Mouse (Mus musculus): ENCODE results near the gene Tnrc18. TPM values are rescaled to one million over a fixed set of nuclear protein-coding genes. Genes with fewer than 3 reads are reported as not detected.
"Not testable (repeated sequence)": the region's sequence is repeated elsewhere in the genome, so short reads cannot be mapped to it uniquely, and the experiment has no call there.

Gene Tnrc18
- polyA plus RNA-seq, 1 experiment from 2014 or later: 32.3 TPM

- H3K36me3 ChIP-seq: no peaks in the 10 kb centered on the region
- no peaks in the 10 kb centered on the region for H3K27me3 ChIP-seq
- H3K4me3 ChIP-seq: no peak overlapping the region
- H3K9me3 ChIP-seq: no peaks in the 10 kb centered on the region
- H3K4me1 ChIP-seq: peaks cover 14% of the 10 kb centered on the region; the same call in 1 of the 2 replicates
- H3K27ac ChIP-seq: no peak overlapping the region
- no peak overlapping the region for H3K9ac ChIP-seq
- H3K4me2 ChIP-seq: no peak overlapping the region
- no peak for ATAC-seq (ENCODE audit: borderline replicate concordance, extremely low read depth, low FRiP score, low TSS enrichment)
- WGBS: 33% methylated on average over 7 of the region's 7 CpGs
Measured at GRCm38 (mm10) chr5:142842137-142842642, 24.7 kb upstream of the Tnrc18 start.

DNA sequence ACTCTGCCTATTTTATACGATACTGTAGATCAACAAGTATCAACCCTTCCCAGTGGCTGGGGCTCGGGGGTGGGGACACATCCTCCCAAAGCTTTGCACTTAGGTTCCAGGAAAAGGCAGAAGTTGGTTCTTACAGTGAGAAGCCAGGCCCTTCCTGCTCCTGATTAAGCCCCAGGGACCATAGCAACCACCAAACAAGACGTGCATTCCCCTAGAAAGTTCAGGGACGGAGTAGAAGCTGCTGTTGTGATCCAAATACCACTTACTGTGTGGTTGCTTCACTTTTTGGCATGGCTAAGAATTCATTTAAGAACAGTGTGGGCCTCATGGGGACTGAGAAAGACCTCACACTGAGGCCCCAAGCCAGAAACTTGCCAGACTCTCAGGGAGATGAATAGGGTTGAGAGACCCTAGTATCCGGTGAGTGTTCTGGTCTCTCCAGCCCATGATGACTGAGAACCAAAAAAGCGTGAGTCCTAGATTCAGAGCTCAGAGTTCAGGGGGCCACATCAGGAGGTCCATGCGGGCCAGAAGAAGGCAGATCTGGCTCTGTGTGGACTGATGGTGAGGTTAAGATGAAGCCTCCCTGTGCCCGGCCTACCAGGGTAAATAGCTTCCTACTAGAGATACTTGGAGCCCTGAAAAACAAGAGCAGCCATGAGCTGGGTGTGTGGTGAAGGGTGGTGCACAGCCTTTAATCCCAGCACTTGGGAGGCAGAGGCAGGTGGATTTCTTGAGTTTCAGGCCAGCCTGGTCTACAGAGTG lies 24.1 kb upstream of the Tnrc18 start:
- H3K27ac ChIP-seq: peak overlapping the region; percentile 37
- ATAC-seq (ENCODE audit: borderline replicate concordance, extremely low read depth, low FRiP score, low TSS enrichment): peak; percentile 58
- no peaks in the 10 kb centered on the region for H3K9me3 ChIP-seq
- H3K36me3 ChIP-seq: no peaks in the 10 kb centered on the region
- H3K9ac ChIP-seq: no peak overlapping the region
- 58% methylated on average over 8 of the region's 8 CpGs for WGBS
- H3K4me1 ChIP-seq: peaks cover 14% of the 10 kb centered on the region; the same call in 1 of the 2 replicates
- H3K4me3 ChIP-seq: no peak overlapping the region
- H3K4me2 ChIP-seq: no peak overlapping the region
- no peaks in the 10 kb centered on the region for H3K27me3 ChIP-seq

- not testable (repeated sequence) for H3K9me3 ChIP-seq; H3K4me3 ChIP-seq; H3K36me3 ChIP-seq; H3K27ac ChIP-seq; H3K27me3 ChIP-seq; H3K9ac ChIP-seq; H3K4me2 ChIP-seq; ATAC-seq (ENCODE audit: borderline replicate concordance, extremely low read depth, low FRiP score, low TSS enrichment)
- 85% methylated on average over 2 of the region's 2 CpGs for WGBS
- H3K4me1 ChIP-seq: peaks cover 14% of the 10 kb centered on the region; the same call in 1 of the 2 replicates
Measured at GRCm38 (mm10) chr5:142837427-142837826, 20.0 kb upstream of the Tnrc18 start.

GRCm38 (mm10) chr5:142836891-142837290 lies 19.4 kb upstream of the Tnrc18 start:
- no peak for ATAC-seq (ENCODE audit: borderline replicate concordance, extremely low read depth, low FRiP score, low TSS enrichment)
- Histone ChIP-seq H3K4me2 (no peak overlapping the region), H3K9ac (no peak overlapping the region), H3K27ac (no peak overlapping the region), H3K36me3 (no peaks in the 10 kb centered on the region), H3K27me3 (no peaks in the 10 kb centered on the region), H3K9me3 (no peaks in the 10 kb centered on the region), H3K4me1 (peaks cover 12% of the 10 kb centered on the region; the same call in 1 of the 2 replicates), H3K4me3 (no peak overlapping the region)
- 41% methylated on average over 6 of the region's 6 CpGs for WGBS

DNA sequence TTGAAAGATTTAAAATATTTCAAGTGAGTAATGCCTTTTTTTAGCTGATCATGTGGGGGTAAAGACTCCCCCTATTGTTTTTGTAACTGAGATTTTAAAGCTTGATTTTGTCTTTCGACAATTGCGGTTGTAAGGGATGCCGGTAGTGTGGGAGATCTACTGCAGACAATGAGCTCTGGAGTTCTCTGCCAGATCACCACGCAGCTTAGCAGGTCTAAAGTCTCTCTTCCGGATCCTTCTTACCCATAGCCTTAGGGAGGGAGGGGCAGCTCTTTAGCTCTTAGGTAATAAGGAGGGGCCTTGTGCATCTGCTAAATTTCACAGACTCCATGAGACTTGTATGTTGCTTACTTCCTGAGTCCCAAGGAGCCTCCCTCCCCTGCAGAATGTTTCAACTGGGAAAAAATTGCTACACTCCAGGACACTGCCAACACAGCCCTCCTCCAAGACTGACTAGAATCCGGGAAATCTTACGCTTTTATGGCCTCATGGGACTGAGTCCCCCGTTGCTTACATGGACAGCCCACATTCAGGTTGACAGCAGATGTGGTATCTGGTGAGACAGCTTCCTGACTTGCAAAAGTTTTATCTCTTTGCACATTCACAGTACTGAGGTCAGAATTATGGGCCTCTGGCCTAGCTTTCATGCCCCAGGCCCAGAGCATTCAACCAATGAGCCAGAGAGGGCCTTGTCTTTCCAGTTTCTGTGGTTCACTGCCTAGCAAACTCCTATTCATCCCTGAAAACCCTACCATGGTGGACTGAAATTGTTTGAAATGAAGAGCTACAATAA lies 16.4 kb upstream of the Tnrc18 start:
- ATAC-seq (ENCODE audit: borderline replicate concordance, extremely low read depth, low FRiP score, low TSS enrichment): no peak
- no peak overlapping the region for H3K4me2 ChIP-seq
- no peaks in the 10 kb centered on the region for H3K27me3 ChIP-seq
- H3K9ac ChIP-seq: no peak overlapping the region
- H3K9me3 ChIP-seq: no peaks in the 10 kb centered on the region
- H3K36me3 ChIP-seq: no peaks in the 10 kb centered on the region
- WGBS: 65% methylated on average over 8 of the region's 8 CpGs
- H3K27ac ChIP-seq: no peak overlapping the region
- no peaks in the 10 kb centered on the region for H3K4me1 ChIP-seq
- H3K4me3 ChIP-seq: no peak overlapping the region

- no peaks in the 10 kb centered on the region for H3K9me3 ChIP-seq
- WGBS: 80% methylated on average over 4 of the region's 4 CpGs
- ATAC-seq (ENCODE audit: borderline replicate concordance, extremely low read depth, low FRiP score, low TSS enrichment): no peak
- no peaks in the 10 kb centered on the region for H3K36me3 ChIP-seq
- no peaks in the 10 kb centered on the region for H3K27me3 ChIP-seq
- no peak overlapping the region for H3K4me2 ChIP-seq
- H3K4me3 ChIP-seq: no peak overlapping the region
- H3K27ac ChIP-seq: no peak overlapping the region
- no peak overlapping the region for H3K9ac ChIP-seq
- H3K4me1 ChIP-seq: peaks cover 30% of the 10 kb centered on the region
Measured at GRCm38 (mm10) chr5:142826131-142826530, 8.7 kb upstream of the Tnrc18 start.

- H3K36me3 ChIP-seq: no peaks in the 10 kb centered on the region
- no peaks in the 10 kb centered on the region for H3K9me3 ChIP-seq
- H3K4me2 ChIP-seq: no peak overlapping the region
- no peak for ATAC-seq (ENCODE audit: borderline replicate concordance, extremely low read depth, low FRiP score, low TSS enrichment)
- no peak overlapping the region for H3K9ac ChIP-seq
- H3K4me3 ChIP-seq: no peak overlapping the region
- WGBS: 75% methylated on average over 5 of the region's 5 CpGs
- no peak overlapping the region for H3K27ac ChIP-seq
- H3K27me3 ChIP-seq: no peaks in the 10 kb centered on the region
- H3K4me1 ChIP-seq: peaks cover 30% of the 10 kb centered on the region
Measured at GRCm38 (mm10) chr5:142825665-142826064, 8.2 kb upstream of the Tnrc18 start.

DNA sequence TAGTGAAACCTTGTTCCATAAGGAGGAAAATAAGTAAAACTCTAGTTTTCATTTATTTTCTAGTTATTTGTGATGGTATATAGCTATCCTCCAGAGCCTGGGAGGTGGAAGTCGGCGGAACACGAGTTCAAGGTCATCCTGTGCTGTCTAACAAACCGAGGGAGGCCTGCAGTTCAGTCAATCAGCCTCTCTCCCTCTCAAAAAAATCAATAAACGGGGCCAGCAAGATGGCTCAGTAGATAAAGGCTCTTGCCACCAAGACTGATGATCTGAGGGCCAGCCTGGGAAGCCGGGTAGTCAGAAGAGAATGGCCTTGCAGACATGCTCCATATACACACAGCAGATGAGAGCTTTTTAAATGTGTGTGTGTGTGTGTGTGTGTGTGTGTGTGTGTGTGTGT lies 6.6 kb upstream of the Tnrc18 start:
- peak overlapping the region; percentile 65 for H3K9ac ChIP-seq
- H3K4me2 ChIP-seq: peak overlapping the region; percentile 87
- H3K9me3 ChIP-seq: no peaks in the 10 kb centered on the region
- H3K27ac ChIP-seq: peak overlapping the region; percentile 100
- H3K27me3 ChIP-seq: no peaks in the 10 kb centered on the region
- H3K4me1 ChIP-seq: peaks cover 30% of the 10 kb centered on the region
- peak overlapping the region; percentile 88 for H3K4me3 ChIP-seq
- no peak for ATAC-seq (ENCODE audit: borderline replicate concordance, extremely low read depth, low FRiP score, low TSS enrichment)
- H3K36me3 ChIP-seq: no peaks in the 10 kb centered on the region
- 23% methylated on average over 6 of the region's 6 CpGs for WGBS

DNA sequence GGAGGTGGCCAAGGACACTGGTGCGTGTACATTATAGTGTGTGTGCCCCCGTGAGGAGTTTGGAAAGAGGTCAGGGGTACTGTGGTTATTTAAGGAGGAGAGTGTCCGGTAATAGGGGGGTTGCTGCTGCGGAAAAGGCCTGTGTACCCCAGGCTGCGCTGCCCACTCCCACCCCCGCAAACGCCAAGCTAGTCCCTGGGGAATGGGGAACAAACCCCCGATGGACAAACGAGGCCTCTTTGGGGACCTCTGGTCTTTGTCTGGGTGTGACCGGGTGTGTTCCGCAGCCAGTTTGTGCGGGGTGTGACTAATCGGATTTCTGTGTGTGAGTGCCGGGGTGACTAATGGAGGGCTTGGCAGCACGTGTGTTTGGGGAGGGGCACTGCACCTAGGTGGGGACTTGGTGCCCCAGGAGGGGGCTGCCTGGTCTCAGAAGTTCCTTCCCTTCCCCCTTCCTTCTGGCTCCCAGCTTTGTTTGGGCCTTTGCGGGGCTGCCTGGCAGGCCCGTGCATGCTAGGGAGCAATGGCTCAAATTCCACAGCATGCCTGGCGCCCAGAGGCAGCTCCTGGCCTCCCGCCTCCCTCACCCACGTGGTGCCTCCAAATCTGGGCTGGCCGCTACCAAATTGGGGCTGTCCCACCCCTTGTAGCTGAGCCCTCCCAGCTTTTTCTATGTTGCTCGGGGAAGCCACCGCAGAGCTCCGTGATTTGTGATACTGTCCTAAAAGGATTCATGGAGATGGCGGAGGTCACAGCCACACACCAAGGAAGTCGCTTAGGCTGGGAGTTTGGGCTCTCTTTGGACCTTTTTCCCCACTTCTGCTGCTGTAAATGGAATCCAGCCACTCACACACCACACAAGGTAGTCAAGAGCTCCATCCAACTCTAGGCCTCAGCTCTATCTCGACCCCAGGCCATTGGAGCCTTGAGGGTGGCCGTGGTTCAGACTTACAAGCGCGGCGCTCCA lies 5.9 kb upstream of the Tnrc18 start:
- Histone ChIP-seq H3K4me1 (peaks cover 30% of the 10 kb centered on the region), H3K4me3 (peak overlapping the region; percentile 88), H3K27me3 (no peaks in the 10 kb centered on the region), H3K9me3 (no peaks in the 10 kb centered on the region), H3K4me2 (peak overlapping the region; percentile 87), H3K36me3 (no peaks in the 10 kb centered on the region), H3K9ac (peak overlapping the region; percentile 65), H3K27ac (peak overlapping the region; percentile 100)
- WGBS: 5% methylated on average over 31 of the region's 31 CpGs
- ATAC-seq (ENCODE audit: borderline replicate concordance, extremely low read depth, low FRiP score, low TSS enrichment): peak; percentile 80

- H3K27me3 ChIP-seq: no peaks in the 10 kb centered on the region
- no peaks in the 10 kb centered on the region for H3K36me3 ChIP-seq
- peak overlapping the region; percentile 87 for H3K4me2 ChIP-seq
- H3K9me3 ChIP-seq: no peaks in the 10 kb centered on the region
- under 1% methylated on average over 34 of the region's 36 CpGs for WGBS
- H3K9ac ChIP-seq: peak overlapping the region; percentile 65
- ATAC-seq (ENCODE audit: borderline replicate concordance, extremely low read depth, low FRiP score, low TSS enrichment): no peak
- peak overlapping the region; percentile 88 for H3K4me3 ChIP-seq
- peaks cover 30% of the 10 kb centered on the region for H3K4me1 ChIP-seq
- H3K27ac ChIP-seq: peak overlapping the region; percentile 100
Measured at GRCm38 (mm10) chr5:142822286-142823095, 5.0 kb upstream of the Tnrc18 start.

GRCm38 (mm10) chr5:142821974-142822285 lies 4.5 kb upstream of the Tnrc18 start:
- Histone ChIP-seq H3K9ac (peak overlapping the region; percentile 65), H3K4me3 (peak overlapping the region; percentile 88), H3K27ac (peak overlapping the region; percentile 100), H3K9me3 (no peaks in the 10 kb centered on the region), H3K4me1 (peaks cover 30% of the 10 kb centered on the region), H3K4me2 (peak overlapping the region; percentile 87), H3K36me3 (no peaks in the 10 kb centered on the region), H3K27me3 (no peaks in the 10 kb centered on the region)
- ATAC-seq (ENCODE audit: borderline replicate concordance, extremely low read depth, low FRiP score, low TSS enrichment): no peak
- WGBS: 4% methylated on average over 9 of the region's 9 CpGs

Data from lung, embryonic 15.5 days (tissue).